Mouse (Mus musculus): ENCODE measurements around the gene Asb6. TPM values are rescaled to one million over a fixed set of nuclear protein-coding genes. Genes with fewer than 3 reads are reported as not detected.
A peak's percentile ranks its signal among the peaks of the same experiment; 100 is the strongest.

The Asb6 gene
- polyA plus RNA-seq, 1 experiment from 2014 or later: 47.2 TPM

DNA sequence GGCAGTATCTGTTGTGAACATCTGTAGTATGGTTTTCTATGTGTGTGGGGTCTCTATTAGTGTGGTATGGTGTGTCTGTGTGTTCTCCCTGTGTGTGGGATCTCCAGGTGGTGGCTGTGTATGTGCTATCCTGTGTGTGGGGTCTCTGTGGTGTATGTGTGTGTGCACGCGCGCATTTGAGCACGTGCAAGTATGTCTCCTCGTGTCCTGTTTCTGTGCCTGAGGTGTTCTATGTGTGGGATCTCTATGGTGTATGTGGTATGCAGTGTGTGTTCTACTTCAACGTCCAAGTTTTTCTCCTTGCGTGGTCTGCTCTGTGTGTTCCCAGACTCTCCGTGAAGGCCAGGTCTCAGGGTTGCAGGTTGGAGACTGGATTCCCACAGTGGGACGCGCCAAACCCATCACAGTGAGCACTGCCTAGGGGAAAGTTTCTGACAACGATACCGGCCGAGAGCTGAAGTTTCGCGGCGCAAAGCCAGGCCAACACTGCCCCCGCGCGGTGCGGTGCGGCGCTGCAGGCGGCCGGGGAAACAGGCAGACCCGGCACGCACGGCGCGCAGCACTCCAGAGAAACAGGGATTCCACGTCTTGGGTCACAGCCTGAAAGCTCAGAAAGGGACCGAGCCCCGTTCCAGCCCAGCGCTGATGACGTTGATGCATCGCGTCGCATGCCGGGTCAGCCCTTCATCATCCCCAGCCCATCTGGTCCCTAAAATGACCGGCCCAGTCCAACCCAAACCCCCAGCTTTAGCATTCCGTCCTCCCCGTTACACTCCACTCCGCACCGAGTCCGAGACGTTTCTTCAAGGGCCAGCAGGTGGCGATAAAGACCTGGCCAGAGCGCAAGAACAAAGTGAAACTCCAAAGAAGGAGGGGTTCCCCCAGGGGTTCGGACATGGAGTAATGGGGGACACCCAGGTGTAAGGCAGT is 35.7 kb downstream of the Asb6 start:
- no peaks in the 10 kb centered on the region for H3K9me3 ChIP-seq (ENCODE audit: control insufficient read depth, low read length)
- 6% methylated on average over 48 of the region's 48 CpGs for WGBS
- no peaks in the 10 kb centered on the region for H3K27me3 ChIP-seq (replicated peaks; ENCODE audit: control insufficient read depth, insufficient read depth, low read length)
- ATAC-seq: peak; percentile 80
- H3K4me2 ChIP-seq (ENCODE audit: low read length): peak overlapping the region; percentile 66
- H3K4me1 ChIP-seq (ENCODE audit: control insufficient read depth, insufficient read depth, low read depth, low read length): peaks cover 23% of the 10 kb centered on the region
- H3K36me3 ChIP-seq (ENCODE audit: control insufficient read depth, insufficient read depth, low read length): no peaks in the 10 kb centered on the region
- peak overlapping the region; percentile 40 for H3K4me3 ChIP-seq (ENCODE audit: low read length)
- H3K27ac ChIP-seq (ENCODE audit: low read depth, low read length): peak overlapping the region; percentile 76
- peak overlapping the region; percentile 65 for H3K9ac ChIP-seq (ENCODE audit: low read depth, low read length)

DNA sequence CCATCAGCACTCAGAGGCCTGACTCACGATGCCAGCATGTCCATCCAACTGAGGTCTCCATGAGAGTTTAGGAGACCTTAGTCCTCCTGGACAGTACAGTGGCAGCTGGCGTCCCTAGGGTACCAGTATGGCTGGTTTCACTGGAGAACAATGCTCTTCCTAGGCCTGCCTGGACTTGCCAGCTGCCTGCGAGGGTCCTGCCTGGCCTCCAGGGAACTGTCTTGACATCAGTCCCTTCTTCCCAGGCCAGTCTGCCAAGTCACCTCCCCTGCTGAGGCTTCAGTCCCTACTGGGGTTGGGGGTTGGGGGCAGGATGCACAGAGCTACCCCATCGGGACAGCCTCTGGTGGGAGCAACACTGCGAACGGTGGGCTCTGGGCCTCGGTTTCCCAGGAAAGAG is 38.1 kb downstream of the Asb6 start:
- H3K27me3 ChIP-seq (replicated peaks; ENCODE audit: control insufficient read depth, insufficient read depth, low read length): no peaks in the 10 kb centered on the region
- peaks cover 20% of the 10 kb centered on the region for H3K4me1 ChIP-seq (ENCODE audit: control insufficient read depth, insufficient read depth, low read depth, low read length)
- no peak overlapping the region for H3K4me3 ChIP-seq (ENCODE audit: low read length)
- H3K27ac ChIP-seq (ENCODE audit: low read depth, low read length): no peak overlapping the region
- no peaks in the 10 kb centered on the region for H3K9me3 ChIP-seq (ENCODE audit: control insufficient read depth, low read length)
- H3K36me3 ChIP-seq (ENCODE audit: control insufficient read depth, insufficient read depth, low read length): no peaks in the 10 kb centered on the region
- 78% methylated on average over 7 of the region's 7 CpGs for WGBS
- H3K9ac ChIP-seq (ENCODE audit: low read depth, low read length): no peak overlapping the region
- H3K4me2 ChIP-seq (ENCODE audit: low read length): no peak overlapping the region
- ATAC-seq: no peak

DNA sequence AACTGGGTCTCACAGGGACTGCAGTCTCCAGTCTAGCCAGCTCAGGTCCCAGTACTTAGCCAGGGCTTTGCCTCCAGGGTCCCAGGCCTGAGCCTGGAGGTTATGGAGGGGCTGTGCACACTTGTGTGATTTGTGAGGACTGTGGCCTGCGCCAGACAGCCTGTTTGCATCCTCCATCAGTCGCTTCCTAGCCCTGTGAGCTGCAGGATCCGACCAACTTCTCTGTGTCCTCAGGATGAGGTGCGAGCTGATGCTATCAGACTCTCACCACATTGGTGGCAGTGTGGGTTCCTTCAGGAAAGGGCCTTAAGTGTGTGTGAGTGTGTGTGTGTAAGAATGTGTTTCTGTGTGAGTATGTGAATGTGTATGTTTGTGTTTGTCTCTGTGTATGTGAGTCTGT is 42.7 kb downstream of the Asb6 start:
- Histone ChIP-seq H3K9ac (ENCODE audit: low read depth, low read length) (no peak overlapping the region), H3K4me2 (ENCODE audit: low read length) (no peak overlapping the region), H3K27me3 (replicated peaks; ENCODE audit: control insufficient read depth, insufficient read depth, low read length) (no peaks in the 10 kb centered on the region; the same call in 1 of the 2 replicates), H3K4me3 (ENCODE audit: low read length) (no peak overlapping the region), H3K36me3 (ENCODE audit: control insufficient read depth, insufficient read depth, low read length) (no peaks in the 10 kb centered on the region), H3K27ac (ENCODE audit: low read depth, low read length) (no peak overlapping the region), H3K9me3 (ENCODE audit: control insufficient read depth, low read length) (no peaks in the 10 kb centered on the region), H3K4me1 (ENCODE audit: control insufficient read depth, insufficient read depth, low read depth, low read length) (peaks cover 11% of the 10 kb centered on the region)
- 66% methylated on average over 4 of the region's 4 CpGs for WGBS
- ATAC-seq: no peak

DNA sequence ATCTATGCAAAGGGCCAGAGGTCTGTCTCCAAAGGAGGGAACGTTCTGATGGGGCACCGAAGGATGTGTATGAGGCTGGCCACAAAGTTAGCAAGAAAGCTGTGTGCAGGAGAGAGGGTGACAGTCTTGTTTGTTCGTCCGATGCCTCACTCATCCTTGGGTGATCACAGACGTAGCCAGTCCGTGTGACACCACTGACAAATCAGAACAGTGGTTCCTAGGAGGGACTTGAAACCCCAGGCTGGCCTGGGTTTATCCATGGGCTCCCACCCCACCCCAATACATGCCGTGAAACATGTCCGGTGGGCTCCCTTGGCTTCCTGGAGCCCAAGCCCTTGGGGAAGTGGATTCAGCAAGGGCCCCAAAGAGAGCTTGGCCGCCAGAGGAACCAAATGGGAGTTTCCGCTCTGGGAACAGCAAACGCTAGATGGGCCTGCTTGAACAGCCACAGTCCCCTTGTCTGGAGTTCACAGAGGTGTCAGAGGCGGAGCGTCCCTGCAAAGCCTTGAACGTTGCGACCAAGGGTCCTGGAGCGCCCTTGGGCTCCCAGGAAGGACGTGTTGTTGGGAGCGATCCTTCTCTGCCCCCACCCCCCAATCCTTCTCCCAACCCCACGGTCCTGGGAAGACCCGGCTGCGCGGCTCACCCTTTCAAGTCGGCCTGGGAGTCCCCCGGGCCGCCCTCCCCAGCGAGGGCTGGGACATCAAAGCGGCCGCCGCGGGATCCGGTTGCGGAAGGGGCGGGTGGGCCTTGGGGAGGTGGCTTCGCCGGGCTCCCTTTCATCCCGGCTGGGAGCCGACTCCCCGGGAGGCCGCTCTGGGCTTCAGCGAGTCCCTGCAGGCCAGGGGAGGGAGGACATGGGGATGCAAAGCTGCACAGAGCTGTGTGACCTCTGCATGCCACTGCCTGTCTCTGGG is 45.8 kb downstream of the Asb6 start:
- Histone ChIP-seq H3K4me2 (ENCODE audit: low read length) (peak overlapping the region; percentile 43), H3K9ac (ENCODE audit: low read depth, low read length) (peak overlapping the region; percentile 66), H3K36me3 (ENCODE audit: control insufficient read depth, insufficient read depth, low read length) (no peaks in the 10 kb centered on the region), H3K4me3 (ENCODE audit: low read length) (peak overlapping the region; percentile 14; the same call in 1 of the 2 replicates), H3K27me3 (replicated peaks; ENCODE audit: control insufficient read depth, insufficient read depth, low read length) (no peaks in the 10 kb centered on the region; the same call in 1 of the 2 replicates), H3K9me3 (ENCODE audit: control insufficient read depth, low read length) (no peaks in the 10 kb centered on the region), H3K27ac (ENCODE audit: low read depth, low read length) (peak overlapping the region; percentile 12; the same call in 1 of the 2 replicates), H3K4me1 (ENCODE audit: control insufficient read depth, insufficient read depth, low read depth, low read length) (peaks cover 11% of the 10 kb centered on the region)
- peak; percentile 18 for ATAC-seq
- WGBS: 13% methylated on average over 38 of the region's 40 CpGs

DNA sequence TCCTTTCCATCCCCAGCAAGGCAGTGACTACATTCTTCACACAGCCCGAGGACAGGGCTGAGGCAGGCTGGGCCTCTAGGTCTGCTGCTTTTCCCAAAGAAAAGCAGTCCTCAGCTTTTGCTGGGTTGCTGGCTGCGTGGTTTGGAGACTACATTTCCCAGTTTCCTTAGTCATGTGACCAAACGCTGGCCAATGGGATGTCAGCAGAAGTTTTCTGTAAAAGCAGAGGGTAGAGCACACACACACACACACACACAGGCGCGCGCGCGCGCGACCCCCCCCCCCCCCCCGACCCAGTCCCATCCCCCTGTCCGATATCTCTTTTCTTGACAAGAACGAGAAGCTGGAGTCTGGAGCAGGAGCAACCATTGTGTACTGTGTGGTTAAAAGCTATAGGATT is 46.8 kb downstream of the Asb6 start:
- H3K36me3 ChIP-seq (ENCODE audit: control insufficient read depth, insufficient read depth, low read length): no peaks in the 10 kb centered on the region
- peak; percentile 78 for ATAC-seq
- 0% methylated on average over 13 of the region's 13 CpGs for WGBS
- H3K4me2 ChIP-seq (ENCODE audit: low read length): peak overlapping the region; percentile 59
- H3K27ac ChIP-seq (ENCODE audit: low read depth, low read length): peak overlapping the region; percentile 57; the same call in 1 of the 2 replicates
- no peaks in the 10 kb centered on the region; the same call in 1 of the 2 replicates for H3K27me3 ChIP-seq (replicated peaks; ENCODE audit: control insufficient read depth, insufficient read depth, low read length)
- peak overlapping the region; percentile 23 for H3K4me3 ChIP-seq (ENCODE audit: low read length)
- H3K9me3 ChIP-seq (ENCODE audit: control insufficient read depth, low read length): no peaks in the 10 kb centered on the region
- H3K9ac ChIP-seq (ENCODE audit: low read depth, low read length): peak overlapping the region; percentile 60
- peaks cover 11% of the 10 kb centered on the region for H3K4me1 ChIP-seq (ENCODE audit: control insufficient read depth, insufficient read depth, low read depth, low read length)

DNA sequence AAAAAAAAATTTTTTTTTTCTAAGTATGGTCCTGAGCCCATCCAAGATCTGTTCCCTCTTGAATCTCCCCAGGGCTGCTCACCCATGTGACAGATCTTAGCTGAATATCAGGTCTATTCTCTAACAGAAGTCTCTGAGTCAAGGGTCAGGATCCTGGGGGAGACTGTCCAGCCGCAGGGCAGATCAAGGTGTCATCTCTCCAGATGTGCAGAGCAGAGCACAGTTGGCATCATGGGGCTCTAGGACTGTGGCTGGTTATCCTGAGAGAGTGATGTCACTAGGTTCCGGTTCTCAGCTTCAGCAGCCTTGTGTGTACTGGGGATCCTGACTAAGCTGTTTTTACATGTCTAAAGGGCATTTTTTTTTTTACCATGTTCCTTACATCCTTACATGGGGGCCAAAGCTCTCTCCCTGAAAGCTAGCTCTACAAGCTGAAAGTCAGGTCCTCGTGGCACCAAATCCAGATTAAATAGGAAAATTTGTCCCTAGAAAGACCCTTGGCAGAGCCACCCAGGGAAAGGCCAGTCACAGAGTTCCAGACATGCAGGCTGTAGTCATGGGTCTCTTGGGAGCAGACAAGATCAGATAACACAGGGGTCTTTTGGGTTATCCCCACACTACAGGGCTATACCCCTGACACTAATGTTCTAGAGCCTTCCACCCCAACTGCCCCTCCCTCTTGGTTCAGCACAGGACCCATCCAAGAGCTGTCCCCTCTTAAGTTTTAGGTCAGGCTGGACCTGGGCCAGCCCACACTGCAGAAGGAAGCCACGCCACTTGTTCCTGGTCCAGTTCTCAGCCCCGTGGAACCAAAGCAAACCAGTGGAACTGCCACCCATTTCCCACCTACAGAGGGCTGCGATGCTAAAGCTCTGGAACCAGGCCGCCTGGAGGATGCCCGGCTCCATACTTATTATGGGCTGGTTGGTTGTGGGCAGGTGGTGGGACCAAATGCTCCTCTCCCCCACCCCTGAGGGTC is 47.5 kb downstream of the Asb6 start:
- Histone ChIP-seq H3K27ac (ENCODE audit: low read depth, low read length) (peak overlapping the region; percentile 57; the same call in 1 of the 2 replicates), H3K9me3 (ENCODE audit: control insufficient read depth, low read length) (no peaks in the 10 kb centered on the region), H3K4me2 (ENCODE audit: low read length) (peak overlapping the region; percentile 59), H3K4me1 (ENCODE audit: control insufficient read depth, insufficient read depth, low read depth, low read length) (peaks cover 11% of the 10 kb centered on the region), H3K27me3 (replicated peaks; ENCODE audit: control insufficient read depth, insufficient read depth, low read length) (no peaks in the 10 kb centered on the region; the same call in 1 of the 2 replicates), H3K36me3 (ENCODE audit: control insufficient read depth, insufficient read depth, low read length) (no peaks in the 10 kb centered on the region), H3K9ac (ENCODE audit: low read depth, low read length) (peak overlapping the region; percentile 60), H3K4me3 (ENCODE audit: low read length) (no peak overlapping the region)
- WGBS: 72% methylated on average over 8 of the region's 8 CpGs
- ATAC-seq: peak; percentile 21

DNA sequence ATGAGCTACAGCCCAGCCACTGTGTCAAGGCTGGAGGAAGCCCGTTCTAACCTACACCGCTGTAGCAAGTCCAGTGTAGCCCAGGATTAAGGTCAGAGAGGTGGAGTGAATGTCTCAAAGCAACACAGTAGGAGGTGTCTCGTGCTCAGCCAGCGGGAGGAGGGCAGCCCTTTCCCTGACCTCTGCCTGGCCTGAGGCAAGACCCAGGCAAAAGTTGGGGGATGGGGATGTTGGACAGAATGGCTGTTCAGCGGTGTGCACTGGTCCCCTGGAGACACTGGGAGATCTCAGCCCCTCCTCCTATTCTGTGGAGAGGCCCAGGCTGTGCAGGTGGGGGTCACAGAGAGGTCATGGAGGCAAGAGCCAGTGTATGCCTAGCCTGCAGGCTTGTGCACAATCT is 50.9 kb downstream of the Asb6 start:
- WGBS: 8% methylated on average over 5 of the region's 5 CpGs
- Histone ChIP-seq H3K27ac (ENCODE audit: low read depth, low read length) (no peak overlapping the region), H3K9ac (ENCODE audit: low read depth, low read length) (no peak overlapping the region), H3K9me3 (ENCODE audit: control insufficient read depth, low read length) (no peaks in the 10 kb centered on the region), H3K27me3 (replicated peaks; ENCODE audit: control insufficient read depth, insufficient read depth, low read length) (no peaks in the 10 kb centered on the region), H3K4me1 (ENCODE audit: control insufficient read depth, insufficient read depth, low read depth, low read length) (peaks cover 4% of the 10 kb centered on the region), H3K36me3 (ENCODE audit: control insufficient read depth, insufficient read depth, low read length) (no peaks in the 10 kb centered on the region), H3K4me2 (ENCODE audit: low read length) (no peak overlapping the region), H3K4me3 (ENCODE audit: low read length) (no peak overlapping the region)
- no peak for ATAC-seq

DNA sequence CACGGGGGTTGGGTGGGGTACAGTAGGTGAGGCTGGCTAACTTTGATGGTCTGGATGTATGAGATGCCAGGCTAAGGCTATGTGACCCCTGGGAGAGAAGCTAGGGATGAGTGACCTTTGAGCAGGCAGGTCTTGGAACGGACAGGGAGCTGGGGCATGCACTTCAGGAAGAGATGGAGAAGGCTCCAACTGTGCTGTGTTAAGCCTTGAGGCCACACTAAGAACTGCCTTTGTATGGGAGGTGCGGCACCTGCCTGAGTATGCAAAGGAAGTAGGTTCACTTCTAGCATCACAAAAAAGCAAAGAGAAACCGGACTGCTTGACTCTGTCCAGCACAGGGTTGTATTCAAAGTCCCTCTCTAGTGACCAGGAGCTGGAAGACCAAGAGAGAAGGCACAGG is 51.9 kb downstream of the Asb6 start:
- H3K4me1 ChIP-seq (ENCODE audit: control insufficient read depth, insufficient read depth, low read depth, low read length): peaks cover 3% of the 10 kb centered on the region
- ATAC-seq: no peak
- H3K27me3 ChIP-seq (replicated peaks; ENCODE audit: control insufficient read depth, insufficient read depth, low read length): no peaks in the 10 kb centered on the region
- H3K27ac ChIP-seq (ENCODE audit: low read depth, low read length): no peak overlapping the region
- no peaks in the 10 kb centered on the region for H3K36me3 ChIP-seq (ENCODE audit: control insufficient read depth, insufficient read depth, low read length)
- H3K4me2 ChIP-seq (ENCODE audit: low read length): no peak overlapping the region
- 62% methylated on average over 4 of the region's 4 CpGs for WGBS
- H3K4me3 ChIP-seq (ENCODE audit: low read length): no peak overlapping the region
- no peak overlapping the region for H3K9ac ChIP-seq (ENCODE audit: low read depth, low read length)
- H3K9me3 ChIP-seq (ENCODE audit: control insufficient read depth, low read length): no peaks in the 10 kb centered on the region
